Mouse (Mus musculus): ENCODE results near the gene Gas2l1. TPM values are rescaled to one million over a fixed set of nuclear protein-coding genes. Genes with fewer than 3 reads are reported as not detected.
"Not testable (repeated sequence)": the region's sequence is repeated elsewhere in the genome, so short reads cannot be mapped to it uniquely, and the experiment has no call there.

The Gas2l1 gene
- total RNA-seq, 1 experiment = 40.9 TPM

GRCm38 (mm10) chr11:5095877-5096276 lies 30.8 kb upstream of the Gas2l1 start:
- peaks cover 4 to 5% of the 10 kb centered on the region in 2 experiments; a peak in 2 of 4 replicates for H3K4me1 ChIP-seq (ENCODE audit: control insufficient read depth in 2 of 2, insufficient read depth in 2 of 2, low read length in 2 of 2, poor library complexity in 1 of 2)
- DNase-seq (ENCODE audit: low read depth, low spot score) = no peak
- peaks cover 11% of the 10 kb centered on the region for H3K36me3 ChIP-seq (ENCODE audit: control insufficient read depth, insufficient read depth, low read length, poor library complexity, severe bottlenecking)
- in situ Hi-C loops (cut with MboI; ENCODE audit: low sequenced_read_pairs in 2 of 2, unreplicated experiment in 2 of 2) = no loop called here
- TF ChIP-seq ZNF384 (IDR thresholded peaks at IDR 0.05; ENCODE audit: low read depth, low read length) = no peak
- no peak for TF ChIP-seq MAFK (IDR thresholded peaks at IDR 0.05; ENCODE audit: insufficient read depth, low read depth, low read length)
- TF ChIP-seq ZC3H11A (IDR thresholded peaks at IDR 0.05; ENCODE audit: borderline replicate concordance, low read depth, low read length) = no peak
- TF ChIP-seq HCFC1 (IDR thresholded peaks at IDR 0.05; ENCODE audit: borderline replicate concordance, insufficient read depth, low read length) = no peak
- no peak for TF ChIP-seq CHD2 (IDR thresholded peaks at IDR 0.05; ENCODE audit: low read depth, low read length)
- no peak overlapping the region for H3K27ac ChIP-seq (ENCODE audit: insufficient read depth, low read depth, low read length, poor library complexity, severe bottlenecking)
- H3K9ac ChIP-seq (ENCODE audit: insufficient read depth, low read depth, low read length, poor library complexity, severe bottlenecking) = no peak overlapping the region
- H3K4me3 ChIP-seq (ENCODE audit: insufficient read depth in 1 of 2, low read depth in 1 of 2, low read length in 2 of 2, poor library complexity in 1 of 2, severe bottlenecking in 1 of 2) = peak overlapping the region; percentile 4 to 36; a peak in 2 of 4 replicates
- no peaks in the 10 kb centered on the region for H3K9me3 ChIP-seq (ENCODE audit: control insufficient read depth, insufficient read depth, low read depth, low read length)

- no peak for TF ChIP-seq MAFK (IDR thresholded peaks at IDR 0.05; ENCODE audit: insufficient read depth, low read depth, low read length)
- no peak for TF ChIP-seq ZNF384 (IDR thresholded peaks at IDR 0.05; ENCODE audit: low read depth, low read length)
- TF ChIP-seq CHD2 (IDR thresholded peaks at IDR 0.05; ENCODE audit: low read depth, low read length) = no peak
- no peak for TF ChIP-seq ZC3H11A (IDR thresholded peaks at IDR 0.05; ENCODE audit: borderline replicate concordance, low read depth, low read length)
- TF ChIP-seq HCFC1 (IDR thresholded peaks at IDR 0.05; ENCODE audit: borderline replicate concordance, insufficient read depth, low read length) = no peak
- in situ Hi-C loops (cut with MboI; ENCODE audit: low sequenced_read_pairs in 2 of 2, unreplicated experiment in 2 of 2) = no loop called here
- no peak for DNase-seq (ENCODE audit: low read depth, low spot score)
- Histone ChIP-seq H3K4me3 (ENCODE audit: insufficient read depth in 1 of 2, low read depth in 1 of 2, low read length in 2 of 2, poor library complexity in 1 of 2, severe bottlenecking in 1 of 2) (no peak overlapping the region), H3K36me3 (ENCODE audit: control insufficient read depth, insufficient read depth, low read length, poor library complexity, severe bottlenecking) (peaks cover 23% of the 10 kb centered on the region), H3K27ac (ENCODE audit: insufficient read depth, low read depth, low read length, poor library complexity, severe bottlenecking) (no peak overlapping the region), H3K4me1 (ENCODE audit: control insufficient read depth in 2 of 2, insufficient read depth in 2 of 2, low read length in 2 of 2, poor library complexity in 1 of 2) (0 out of 4 replicates have a peak, but pooled peaks cover 1 to 2% of the 10 kb centered on the region in 2 experiments), H3K9ac (ENCODE audit: insufficient read depth, low read depth, low read length, poor library complexity, severe bottlenecking) (no peak overlapping the region), H3K9me3 (ENCODE audit: control insufficient read depth, insufficient read depth, low read depth, low read length) (no peaks in the 10 kb centered on the region)
These were observed 26.6 kb upstream of the Gas2l1 start for GRCm38 (mm10) chr11:5091706-5092105.

GRCm38 (mm10) chr11:5089147-5089546 lies 24.0 kb upstream of the Gas2l1 start:
- H3K36me3 ChIP-seq (ENCODE audit: control insufficient read depth, insufficient read depth, low read length, poor library complexity, severe bottlenecking) = peaks cover 35% of the 10 kb centered on the region
- in situ Hi-C loops (cut with MboI; ENCODE audit: low sequenced_read_pairs in 2 of 2, unreplicated experiment in 2 of 2) = no loop called here
- H3K4me3 ChIP-seq (ENCODE audit: insufficient read depth in 1 of 2, low read depth in 1 of 2, low read length in 2 of 2, poor library complexity in 1 of 2, severe bottlenecking in 1 of 2) = no peak overlapping the region
- H3K4me1 ChIP-seq (ENCODE audit: control insufficient read depth in 2 of 2, insufficient read depth in 2 of 2, low read length in 2 of 2, poor library complexity in 1 of 2) = no peaks in the 10 kb centered on the region
- H3K9me3 ChIP-seq (ENCODE audit: control insufficient read depth, insufficient read depth, low read depth, low read length) = no peaks in the 10 kb centered on the region
- no peak overlapping the region for H3K27ac ChIP-seq (ENCODE audit: insufficient read depth, low read depth, low read length, poor library complexity, severe bottlenecking)
- no peak overlapping the region for H3K9ac ChIP-seq (ENCODE audit: insufficient read depth, low read depth, low read length, poor library complexity, severe bottlenecking)
- no peak for DNase-seq (ENCODE audit: low read depth, low spot score)
- TF ChIP-seq HCFC1 (IDR thresholded peaks at IDR 0.05; ENCODE audit: borderline replicate concordance, insufficient read depth, low read length) (no peak), ZC3H11A (IDR thresholded peaks at IDR 0.05; ENCODE audit: borderline replicate concordance, low read depth, low read length) (no peak), ZNF384 (IDR thresholded peaks at IDR 0.05; ENCODE audit: low read depth, low read length) (no peak), MAFK (IDR thresholded peaks at IDR 0.05; ENCODE audit: insufficient read depth, low read depth, low read length) (no peak), CHD2 (IDR thresholded peaks at IDR 0.05; ENCODE audit: low read depth, low read length) (no peak)

- H3K9ac ChIP-seq (ENCODE audit: insufficient read depth, low read depth, low read length, poor library complexity, severe bottlenecking); in situ Hi-C loops (cut with MboI; ENCODE audit: low sequenced_read_pairs in 2 of 2, unreplicated experiment in 2 of 2); DNase-seq (ENCODE audit: low read depth, low spot score); H3K4me3 ChIP-seq (ENCODE audit: insufficient read depth in 1 of 2, low read depth in 1 of 2, low read length in 2 of 2, poor library complexity in 1 of 2, severe bottlenecking in 1 of 2); H3K9me3 ChIP-seq (ENCODE audit: control insufficient read depth, insufficient read depth, low read depth, low read length); H3K27ac ChIP-seq (ENCODE audit: insufficient read depth, low read depth, low read length, poor library complexity, severe bottlenecking); H3K4me1 ChIP-seq (ENCODE audit: control insufficient read depth in 2 of 2, insufficient read depth in 2 of 2, low read length in 2 of 2, poor library complexity in 1 of 2): not testable (repeated sequence)
- H3K36me3 ChIP-seq (ENCODE audit: control insufficient read depth, insufficient read depth, low read length, poor library complexity, severe bottlenecking) = peaks cover 35% of the 10 kb centered on the region
These were observed 11.7 kb upstream of the Gas2l1 start for GRCm38 (mm10) chr11:5076843-5077242.

- Histone ChIP-seq H3K27ac (ENCODE audit: insufficient read depth, low read depth, low read length, poor library complexity, severe bottlenecking) (no peak overlapping the region), H3K9me3 (ENCODE audit: control insufficient read depth, insufficient read depth, low read depth, low read length) (no peaks in the 10 kb centered on the region), H3K36me3 (ENCODE audit: control insufficient read depth, insufficient read depth, low read length, poor library complexity, severe bottlenecking) (peaks cover 39% of the 10 kb centered on the region), H3K4me3 (ENCODE audit: insufficient read depth in 1 of 2, low read depth in 1 of 2, low read length in 2 of 2, poor library complexity in 1 of 2, severe bottlenecking in 1 of 2) (no peak overlapping the region), H3K9ac (ENCODE audit: insufficient read depth, low read depth, low read length, poor library complexity, severe bottlenecking) (no peak overlapping the region), H3K4me1 (ENCODE audit: control insufficient read depth in 2 of 2, insufficient read depth in 2 of 2, low read length in 2 of 2, poor library complexity in 1 of 2) (no peaks in the 10 kb centered on the region)
- in situ Hi-C loops (cut with MboI; ENCODE audit: low sequenced_read_pairs in 2 of 2, unreplicated experiment in 2 of 2) = no loop called here
- TF ChIP-seq ZC3H11A (IDR thresholded peaks at IDR 0.05; ENCODE audit: borderline replicate concordance, low read depth, low read length) (no peak), CHD2 (IDR thresholded peaks at IDR 0.05; ENCODE audit: low read depth, low read length) (no peak), HCFC1 (IDR thresholded peaks at IDR 0.05; ENCODE audit: borderline replicate concordance, insufficient read depth, low read length) (no peak), ZNF384 (IDR thresholded peaks at IDR 0.05; ENCODE audit: low read depth, low read length) (no peak), MAFK (IDR thresholded peaks at IDR 0.05; ENCODE audit: insufficient read depth, low read depth, low read length) (no peak)
- DNase-seq (ENCODE audit: low read depth, low spot score) = no peak
These were observed 10.6 kb upstream of the Gas2l1 start for GRCm38 (mm10) chr11:5075760-5076159.

Data from ES-E14 (cell line).